Mouse (Mus musculus): ENCODE measurements around the gene Sult2b1. TPM values are rescaled to one million over a fixed set of nuclear protein-coding genes. Genes with fewer than 3 reads are reported as not detected.

Gene Sult2b1
- total and polyA plus RNA-seq, 3 experiments = 0.08 TPM; not detected in 2

GRCm38 (mm10) chr7:45705873-45706281 lies 78.6 kb downstream of the Sult2b1 start:
- DNase-seq = peak; percentile 87
- WGBS = 0% methylated on average over 7 of the region's 7 CpGs
- Histone ChIP-seq H3K36me3 (ENCODE audit: control insufficient read depth, insufficient read depth, low read length) (peaks cover 23% of the 10 kb centered on the region), H3K79me2 (replicated peaks; ENCODE audit: control insufficient read depth, insufficient read depth, low read length) (no peaks in the 10 kb centered on the region), H3K27ac (peak overlapping the region; percentile 99), H3K4me3 (peak overlapping the region; percentile 91), H3K4me1 (ENCODE audit: control insufficient read depth, insufficient read depth, low read length) (peaks cover 18% of the 10 kb centered on the region), H3K9ac (ENCODE audit: low read depth, low read length) (peak overlapping the region; percentile 97), H3K27me3 (ENCODE audit: control insufficient read depth, insufficient read depth, low read length) (no peaks in the 10 kb centered on the region)
- TF ChIP-seq POLR2A (IDR thresholded peaks at IDR 0.05; ENCODE audit: insufficient read depth, low read depth, low read length) (peak; percentile 90), EP300 (IDR thresholded peaks at IDR 0.05; ENCODE audit: insufficient read depth, low read depth, low read length) (peak; percentile 98), CTCF (IDR thresholded peaks at IDR 0.05) (no peak)
- intact Hi-C loops (cut with DNase I) = no loop called here

- no peak for DNase-seq
- Histone ChIP-seq H3K27ac (peak overlapping the region; percentile 99), H3K79me2 (replicated peaks; ENCODE audit: control insufficient read depth, insufficient read depth, low read length) (no peaks in the 10 kb centered on the region), H3K36me3 (ENCODE audit: control insufficient read depth, insufficient read depth, low read length) (peaks cover 23% of the 10 kb centered on the region), H3K27me3 (ENCODE audit: control insufficient read depth, insufficient read depth, low read length) (no peaks in the 10 kb centered on the region), H3K4me3 (peak overlapping the region; percentile 91), H3K4me1 (ENCODE audit: control insufficient read depth, insufficient read depth, low read length) (peaks cover 20% of the 10 kb centered on the region), H3K9ac (ENCODE audit: low read depth, low read length) (peak overlapping the region; percentile 97)
- intact Hi-C loops (cut with DNase I) = no loop called here
- TF ChIP-seq POLR2A (IDR thresholded peaks at IDR 0.05; ENCODE audit: insufficient read depth, low read depth, low read length) = no peak
- no peak for TF ChIP-seq EP300 (IDR thresholded peaks at IDR 0.05; ENCODE audit: insufficient read depth, low read depth, low read length)
- TF ChIP-seq CTCF (IDR thresholded peaks at IDR 0.05) = peak; percentile 16; the same call in 1 of the 2 replicates
- 1% methylated on average over 21 of the region's 21 CpGs for WGBS
Measured at GRCm38 (mm10) chr7:45705443-45705864, 79.0 kb downstream of the Sult2b1 start.

GRCm38 (mm10) chr7:45704730-45705442 lies 79.6 kb downstream of the Sult2b1 start, which contains the start of gene Dbp:
Dbp (plus strand) TSS chr7:45705088.
- TF ChIP-seq CTCF (IDR thresholded peaks at IDR 0.05) (no peak), POLR2A (IDR thresholded peaks at IDR 0.05; ENCODE audit: insufficient read depth, low read depth, low read length) (peak; percentile 97), EP300 (IDR thresholded peaks at IDR 0.05; ENCODE audit: insufficient read depth, low read depth, low read length) (peak; percentile 91)
- peaks cover 20% of the 10 kb centered on the region for H3K36me3 ChIP-seq (ENCODE audit: control insufficient read depth, insufficient read depth, low read length)
- DNase-seq = peak; percentile 97 to 100
- peak within 1 kb of the TSS; percentile 99 for H3K27ac ChIP-seq
- H3K4me3 ChIP-seq = peak within 1 kb of the TSS; percentile 91
- no peaks in the 10 kb centered on the region for H3K79me2 ChIP-seq (replicated peaks; ENCODE audit: control insufficient read depth, insufficient read depth, low read length)
- peak within 1 kb of the TSS; percentile 97 for H3K9ac ChIP-seq (ENCODE audit: low read depth, low read length)
- 0 out of 2 replicates have a peak, but pooled peaks cover 2% of the 10 kb centered on the region for H3K27me3 ChIP-seq (ENCODE audit: control insufficient read depth, insufficient read depth, low read length)
- peaks cover 20% of the 10 kb centered on the region for H3K4me1 ChIP-seq (ENCODE audit: control insufficient read depth, insufficient read depth, low read length)
- WGBS = under 1% methylated on average over 36 of the region's 36 CpGs
- intact Hi-C loops (cut with DNase I) = loop anchor here (5.0 kb wide), 3 partner anchors 178 to 1153 kb away; partner anchors contain the start of genes Nr1h2, Plekha4 and Ppp1r15a

- peak overlapping the region; percentile 51 for H3K4me3 ChIP-seq
Measured at GRCm38 (mm10) chr7:45704046-45704559, 80.4 kb downstream of the Sult2b1 start.

GRCm38 (mm10) chr7:45703521-45704033 lies 80.9 kb downstream of the Sult2b1 start:
- 35% methylated on average over 12 of the region's 12 CpGs for WGBS
- Histone ChIP-seq H3K36me3 (ENCODE audit: control insufficient read depth, insufficient read depth, low read length) (peaks cover 7% of the 10 kb centered on the region), H3K4me3 (peak overlapping the region; percentile 51; the same call in 1 of the 2 replicates), H3K79me2 (replicated peaks; ENCODE audit: control insufficient read depth, insufficient read depth, low read length) (no peaks in the 10 kb centered on the region), H3K27me3 (ENCODE audit: control insufficient read depth, insufficient read depth, low read length) (0 out of 2 replicates have a peak, but pooled peaks cover 3% of the 10 kb centered on the region), H3K27ac (peak overlapping the region; percentile 91), H3K9ac (ENCODE audit: low read depth, low read length) (peak overlapping the region; percentile 82), H3K4me1 (ENCODE audit: control insufficient read depth, insufficient read depth, low read length) (peaks cover 15% of the 10 kb centered on the region)
- TF ChIP-seq EP300 (IDR thresholded peaks at IDR 0.05; ENCODE audit: insufficient read depth, low read depth, low read length) = no peak
- TF ChIP-seq CTCF (IDR thresholded peaks at IDR 0.05) = no peak
- no peak for TF ChIP-seq POLR2A (IDR thresholded peaks at IDR 0.05; ENCODE audit: insufficient read depth, low read depth, low read length)
- DNase-seq = peak in 1 of 2 experiments; percentile 36
- intact Hi-C loops (cut with DNase I) = loop anchor here (5.0 kb wide), 3 partner anchors 176 to 1151 kb away; partner anchors contain the start of genes Nr1h2, Plekha4 and Ppp1r15a

More at GRCm38 (mm10) chr7:45704046-45704559, 80.4 kb downstream of the Sult2b1 start:
- TF ChIP-seq CTCF (IDR thresholded peaks at IDR 0.05) (no peak), POLR2A (IDR thresholded peaks at IDR 0.05; ENCODE audit: insufficient read depth, low read depth, low read length) (peak; percentile 99), EP300 (IDR thresholded peaks at IDR 0.05; ENCODE audit: insufficient read depth, low read depth, low read length) (peak; percentile 87)
- peak overlapping the region; percentile 91 for H3K27ac ChIP-seq
- H3K27me3 ChIP-seq (ENCODE audit: control insufficient read depth, insufficient read depth, low read length) = 0 out of 2 replicates have a peak, but pooled peaks cover 3% of the 10 kb centered on the region
- peaks cover 18% of the 10 kb centered on the region for H3K4me1 ChIP-seq (ENCODE audit: control insufficient read depth, insufficient read depth, low read length)
- WGBS = under 1% methylated on average over 13 of the region's 13 CpGs
- H3K9ac ChIP-seq (ENCODE audit: low read depth, low read length) = peak overlapping the region; percentile 82
- no peaks in the 10 kb centered on the region for H3K79me2 ChIP-seq (replicated peaks; ENCODE audit: control insufficient read depth, insufficient read depth, low read length)
- peaks cover 13% of the 10 kb centered on the region for H3K36me3 ChIP-seq (ENCODE audit: control insufficient read depth, insufficient read depth, low read length)
- intact Hi-C loops (cut with DNase I) = loop anchor here (5.0 kb wide), 3 partner anchors 177 to 1152 kb away; partner anchors contain the start of genes Nr1h2, Plekha4 and Ppp1r15a
- DNase-seq = peak in 1 of 2 experiments; percentile 68
